Mouse (Mus musculus): ENCODE measurements around the gene Slc37a1.

DNA sequence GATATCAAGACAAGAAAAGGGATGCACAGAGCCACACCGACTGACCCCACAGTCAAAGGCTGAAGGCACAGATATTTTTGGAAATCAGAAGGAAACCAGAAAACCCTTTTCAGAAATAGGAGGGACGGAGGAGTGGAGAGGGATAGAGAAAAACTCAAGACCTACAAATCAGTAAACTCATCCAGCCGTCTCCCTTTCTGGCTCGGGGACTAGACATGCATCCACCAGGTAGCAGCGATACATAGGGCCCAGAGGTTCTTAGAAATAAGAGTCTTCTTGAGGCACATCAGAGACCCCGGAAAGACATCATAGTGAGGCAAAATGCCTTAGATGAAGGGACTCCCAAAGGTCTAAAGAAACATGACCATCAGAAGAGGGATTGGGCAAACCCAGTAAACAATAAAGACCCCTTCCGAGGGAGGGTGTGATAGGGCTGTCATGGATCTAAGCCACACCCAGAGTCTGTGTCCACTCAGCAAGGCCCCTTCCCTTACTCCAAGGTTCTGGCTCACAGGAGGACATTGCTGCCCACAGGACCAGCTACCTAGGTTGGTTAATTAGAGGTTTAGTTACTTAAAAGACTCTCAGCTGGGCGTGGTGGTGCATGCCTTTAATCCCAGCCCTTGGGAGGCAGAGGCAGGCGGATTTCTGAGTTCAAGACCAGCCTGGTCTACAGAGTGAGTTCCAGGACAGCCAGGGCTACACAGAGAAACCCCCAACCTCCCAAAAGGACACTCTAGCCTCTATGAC, 14.0 kb upstream of the Slc37a1 start:
- TF ChIP-seq CTCF (IDR thresholded peaks at IDR 0.05): no peak
- TF ChIP-seq POLR2A (IDR thresholded peaks at IDR 0.05; ENCODE audit: insufficient read depth, low read depth, low read length): no peak
